Mouse (Mus musculus): ENCODE measurements at regions not wholly inside any gene's neighbourhood (a gene's known extent, or its start where the extent isn't known, plus 50 kb on each side); places are given as distances from the start of the nearest gene placed in this dataset.
"Not testable (repeated sequence)": the region's sequence is repeated elsewhere in the genome, so short reads cannot be mapped to it uniquely, and the experiment has no call there.

- Histone ChIP-seq H3K4me3 (ENCODE audit: low read depth, low read length) (no peak overlapping the region), H3K9me3 (replicated peaks) (no peaks in the 10 kb centered on the region; the same call in 1 of the 2 replicates), H3K4me1 (ENCODE audit: insufficient read depth, low read depth, low read length) (no peaks in the 10 kb centered on the region), H3K27me3 (ENCODE audit: insufficient read depth, low read length) (no peaks in the 10 kb centered on the region), H3K36me3 (replicated peaks) (peaks cover 44% of the 10 kb centered on the region)
- TF ChIP-seq GATA2 (IDR thresholded peaks at IDR 0.05; ENCODE audit: borderline replicate concordance, low read depth, low read length) (no peak), TAL1 (conservative IDR thresholded peaks at IDR 0.05; ENCODE audit: low read depth, low read length) (no peak)
- ATAC-seq (ENCODE audit: extremely low read depth, insufficient number of reproducible peaks, low FRiP score, poor library complexity, severe bottlenecking) (no peak), DNase-seq (ENCODE audit: low spot score) (no peak)
These were observed 140.8 kb upstream of the Olfr1324 start for GRCm38 (mm10) chrX:50569087-50569486.

GRCm38 (mm10) chrX:50566345-50566744 is 138.0 kb upstream of the Olfr1324 start:
- no peak for TF ChIP-seq CTCF (IDR thresholded peaks at IDR 0.05; ENCODE audit: low read depth, low read length)
- TF ChIP-seq GATA1 (IDR thresholded peaks at IDR 0.05; ENCODE audit: borderline replicate concordance, low read length) = no peak
- no peak for TF ChIP-seq POLR2AphosphoS5 (IDR thresholded peaks at IDR 0.05; ENCODE audit: insufficient replicate concordance, low read depth, low read length)
- no peak for TF ChIP-seq TAL1 (conservative IDR thresholded peaks at IDR 0.05; ENCODE audit: low read depth, low read length)
- no peak for TF ChIP-seq GATA2 (IDR thresholded peaks at IDR 0.05; ENCODE audit: borderline replicate concordance, low read depth, low read length)
- Histone ChIP-seq H3K27me3 (ENCODE audit: insufficient read depth, low read length) (no peaks in the 10 kb centered on the region), H3K4me1 (ENCODE audit: insufficient read depth, low read depth, low read length) (no peaks in the 10 kb centered on the region), H3K36me3 (replicated peaks) (peaks cover 54% of the 10 kb centered on the region), H3K4me3 (ENCODE audit: low read depth, low read length) (no peak overlapping the region), H3K9me3 (replicated peaks) (no peaks in the 10 kb centered on the region; the same call in 1 of the 2 replicates)
- ATAC-seq (ENCODE audit: extremely low read depth, insufficient number of reproducible peaks, low FRiP score, poor library complexity, severe bottlenecking) = no peak
- DNase-seq (ENCODE audit: low spot score) = no peak

GRCm38 (mm10) chrX:50565031-50565430 is 136.7 kb upstream of the Olfr1324 start:
- not testable (repeated sequence) for H3K9me3 ChIP-seq (replicated peaks); H3K27me3 ChIP-seq (ENCODE audit: insufficient read depth, low read length); DNase-seq (ENCODE audit: low spot score); ATAC-seq (ENCODE audit: extremely low read depth, insufficient number of reproducible peaks, low FRiP score, poor library complexity, severe bottlenecking); H3K4me1 ChIP-seq (ENCODE audit: insufficient read depth, low read depth, low read length); H3K4me3 ChIP-seq (ENCODE audit: low read depth, low read length)
- H3K36me3 ChIP-seq (replicated peaks) = peaks cover 59% of the 10 kb centered on the region

GRCm38 (mm10) chrX:50560915-50561314 is 132.6 kb upstream of the Olfr1324 start:
- DNase-seq (ENCODE audit: low spot score) = no peak
- Histone ChIP-seq H3K27me3 (ENCODE audit: insufficient read depth, low read length) (no peaks in the 10 kb centered on the region), H3K36me3 (replicated peaks) (peaks cover 36% of the 10 kb centered on the region), H3K4me1 (ENCODE audit: insufficient read depth, low read depth, low read length) (no peaks in the 10 kb centered on the region), H3K9me3 (replicated peaks) (no peaks in the 10 kb centered on the region; the same call in 1 of the 2 replicates), H3K4me3 (ENCODE audit: low read depth, low read length) (no peak overlapping the region)
- no peak for TF ChIP-seq POLR2AphosphoS5 (IDR thresholded peaks at IDR 0.05; ENCODE audit: insufficient replicate concordance, low read depth, low read length)
- no peak for TF ChIP-seq GATA1 (IDR thresholded peaks at IDR 0.05; ENCODE audit: borderline replicate concordance, low read length)
- no peak for TF ChIP-seq TAL1 (conservative IDR thresholded peaks at IDR 0.05; ENCODE audit: low read depth, low read length)
- TF ChIP-seq CTCF (IDR thresholded peaks at IDR 0.05; ENCODE audit: low read depth, low read length) = no peak
- TF ChIP-seq GATA2 (IDR thresholded peaks at IDR 0.05; ENCODE audit: borderline replicate concordance, low read depth, low read length) = no peak
- ATAC-seq (ENCODE audit: extremely low read depth, insufficient number of reproducible peaks, low FRiP score, poor library complexity, severe bottlenecking) = no peak

- ATAC-seq (ENCODE audit: extremely low read depth, insufficient number of reproducible peaks, low FRiP score, poor library complexity, severe bottlenecking) (no peak), DNase-seq (ENCODE audit: low spot score) (no peak)
- Histone ChIP-seq H3K9me3 (replicated peaks) (no peaks in the 10 kb centered on the region), H3K36me3 (replicated peaks) (peaks cover 30% of the 10 kb centered on the region), H3K4me3 (ENCODE audit: low read depth, low read length) (no peak overlapping the region), H3K27me3 (ENCODE audit: insufficient read depth, low read length) (no peaks in the 10 kb centered on the region), H3K4me1 (ENCODE audit: insufficient read depth, low read depth, low read length) (no peaks in the 10 kb centered on the region)
- no peak for TF ChIP-seq GATA1 (IDR thresholded peaks at IDR 0.05; ENCODE audit: borderline replicate concordance, low read length)
- no peak for TF ChIP-seq GATA2 (IDR thresholded peaks at IDR 0.05; ENCODE audit: borderline replicate concordance, low read depth, low read length)
These were observed 122.0 kb upstream of the Olfr1324 start for GRCm38 (mm10) chrX:50550297-50550696.

GRCm38 (mm10) chrX:50549713-50550112 is 121.4 kb upstream of the Olfr1324 start:
- TF ChIP-seq GATA2 (IDR thresholded peaks at IDR 0.05; ENCODE audit: borderline replicate concordance, low read depth, low read length) = no peak
- no peak for TF ChIP-seq TAL1 (conservative IDR thresholded peaks at IDR 0.05; ENCODE audit: low read depth, low read length)
- no peak for TF ChIP-seq CTCF (IDR thresholded peaks at IDR 0.05; ENCODE audit: low read depth, low read length)
- no peak for TF ChIP-seq GATA1 (IDR thresholded peaks at IDR 0.05; ENCODE audit: borderline replicate concordance, low read length)
- no peak for TF ChIP-seq POLR2AphosphoS5 (IDR thresholded peaks at IDR 0.05; ENCODE audit: insufficient replicate concordance, low read depth, low read length)
- ATAC-seq (ENCODE audit: extremely low read depth, insufficient number of reproducible peaks, low FRiP score, poor library complexity, severe bottlenecking) (no peak), DNase-seq (ENCODE audit: low spot score) (no peak)
- peaks cover 26% of the 10 kb centered on the region for H3K36me3 ChIP-seq (replicated peaks)
- no peaks in the 10 kb centered on the region for H3K4me1 ChIP-seq (ENCODE audit: insufficient read depth, low read depth, low read length)
- no peaks in the 10 kb centered on the region for H3K27me3 ChIP-seq (ENCODE audit: insufficient read depth, low read length)
- H3K4me3 ChIP-seq (ENCODE audit: low read depth, low read length) = no peak overlapping the region
- H3K9me3 ChIP-seq (replicated peaks) = no peaks in the 10 kb centered on the region

- DNase-seq (ENCODE audit: low spot score); H3K27me3 ChIP-seq (ENCODE audit: insufficient read depth, low read length); H3K36me3 ChIP-seq (replicated peaks); H3K9me3 ChIP-seq (replicated peaks); H3K4me1 ChIP-seq (ENCODE audit: insufficient read depth, low read depth, low read length): not testable (repeated sequence)
- peak overlapping the region; percentile 66 for H3K4me3 ChIP-seq (ENCODE audit: low read depth, low read length)
- ATAC-seq (ENCODE audit: extremely low read depth, insufficient number of reproducible peaks, low FRiP score, poor library complexity, severe bottlenecking) = peak; percentile 60; the same call in 1 of the 2 replicates
These were observed 109.5 kb upstream of the Olfr1324 start for GRCm38 (mm10) chrX:50537785-50538159.
